Mouse (Mus musculus): ENCODE measurements around the gene Slc25a10.

Gene Slc25a10

GRCm38 (mm10) chr11:120465521-120465920 is 26.1 kb upstream of the Slc25a10 start:
- TF ChIP-seq GATA4 (IDR thresholded peaks at IDR 0.05; ENCODE audit: insufficient replicate concordance, low read length): no peak

GRCm38 (mm10) chr11:120467051-120467735 is 24.4 kb upstream of the Slc25a10 start, which contains the start of gene Arl16:
TSS of gene Arl16 (minus strand) at chr11:120467607.
- no peak for TF ChIP-seq GATA4 (IDR thresholded peaks at IDR 0.05; ENCODE audit: insufficient replicate concordance, low read length)

- TF ChIP-seq GATA4 (IDR thresholded peaks at IDR 0.05; ENCODE audit: insufficient replicate concordance, low read length): no peak
Measured at GRCm38 (mm10) chr11:120467736-120468092, 23.9 kb upstream of the Slc25a10 start.

- no peak for TF ChIP-seq GATA4 (IDR thresholded peaks at IDR 0.05; ENCODE audit: insufficient replicate concordance, low read length)
Measured at GRCm38 (mm10) chr11:120472052-120472451, 19.6 kb upstream of the Slc25a10 start.

GRCm38 (mm10) chr11:120483448-120483934 is 8.1 kb upstream of the Slc25a10 start:
- TF ChIP-seq GATA4 (IDR thresholded peaks at IDR 0.05; ENCODE audit: insufficient replicate concordance, low read length): no peak

GRCm38 (mm10) chr11:120484265-120484981 is 7.2 kb upstream of the Slc25a10 start, which contains the start of gene Mrpl12:
TSS of gene Mrpl12 (plus strand) at chr11:120484613.
- peak; percentile 51; the same call in 1 of the 2 replicates for TF ChIP-seq GATA4 (IDR thresholded peaks at IDR 0.05; ENCODE audit: insufficient replicate concordance, low read length)

GRCm38 (mm10) chr11:120485251-120485650 is 6.4 kb upstream of the Slc25a10 start:
- TF ChIP-seq GATA4 (IDR thresholded peaks at IDR 0.05; ENCODE audit: insufficient replicate concordance, low read length): no peak

- no peak for TF ChIP-seq GATA4 (IDR thresholded peaks at IDR 0.05; ENCODE audit: insufficient replicate concordance, low read length)
Measured at GRCm38 (mm10) chr11:120488516-120488915, 3.1 kb upstream of the Slc25a10 start.

- 0 out of 2 replicates have a peak, but pooled peaks have one; percentile 17 for TF ChIP-seq GATA4 (IDR thresholded peaks at IDR 0.05; ENCODE audit: insufficient replicate concordance, low read length)
Measured at GRCm38 (mm10) chr11:120489054-120489761, 2.4 kb upstream of the Slc25a10 start.

GRCm38 (mm10) chr11:120490291-120491046 is 1.2 kb upstream of the Slc25a10 start:
- no peak for TF ChIP-seq GATA4 (IDR thresholded peaks at IDR 0.05; ENCODE audit: insufficient replicate concordance, low read length)

GRCm38 (mm10) chr11:120492024-120492877 is 611 bp downstream of the Slc25a10 start:
- no peak for TF ChIP-seq GATA4 (IDR thresholded peaks at IDR 0.05; ENCODE audit: insufficient replicate concordance, low read length)

GRCm38 (mm10) chr11:120492878-120493203 is 1.2 kb downstream of the Slc25a10 start:
- no peak for TF ChIP-seq GATA4 (IDR thresholded peaks at IDR 0.05; ENCODE audit: insufficient replicate concordance, low read length)

GRCm38 (mm10) chr11:120493351-120493750 is 1.7 kb downstream of the Slc25a10 start:
- no peak for TF ChIP-seq GATA4 (IDR thresholded peaks at IDR 0.05; ENCODE audit: insufficient replicate concordance, low read length)

- TF ChIP-seq GATA4 (IDR thresholded peaks at IDR 0.05; ENCODE audit: insufficient replicate concordance, low read length): no peak
Measured at GRCm38 (mm10) chr11:120493911-120494310, 2.3 kb downstream of the Slc25a10 start.

Measured in liver, adult (tissue).